Mouse (Mus musculus): Measurements from ENCODE around the gene Selplg. TPM values are rescaled to one million over a fixed set of nuclear protein-coding genes. Genes with fewer than 3 reads are reported as not detected.

The Selplg gene
- polyA plus RNA-seq, 1 experiment from 2014 or later: 0.82 TPM

GRCm38 (mm10) chr5:113768806-113769205, 63.6 kb downstream of the Selplg start:
- 93% methylated on average over 8 of the region's 8 CpGs for WGBS
- Histone ChIP-seq H3K36me3 (replicated peaks) (peaks cover 61% of the 10 kb centered on the region), H3K4me3 (no peak overlapping the region; the same call in 1 of the 2 replicates), H3K9me3 (no peaks in the 10 kb centered on the region), H3K27me3 (ENCODE audit: poor library complexity, severe bottlenecking) (no peaks in the 10 kb centered on the region), H3K4me1 (peaks cover 35% of the 10 kb centered on the region), H3K27ac (no peak overlapping the region)
- DNase-seq (ENCODE audit: extremely low spot score, low spot score): no peak

Other genes with a start within 250 kb of the Selplg start
- gene Cmklr1, start 182.2 kb downstream of the Selplg start, polyA plus RNA-seq (2016; fragmentation: Nextera tagmentation; extraction: Ambion mirVana): 0.32 and 0.98 TPM in 2 replicates
- not detected in 2 replicates for gene 1700069L16Rik, start 107.9 kb downstream of the Selplg start, polyA plus RNA-seq (2016; fragmentation: Nextera tagmentation; extraction: Ambion mirVana)
- gene Ficd, start 96.8 kb downstream of the Selplg start, polyA plus RNA-seq (2016; fragmentation: Nextera tagmentation; extraction: Ambion mirVana): 2.9 and 4.9 TPM in 2 replicates
- gene Sart3, start 60.1 kb downstream of the Selplg start, polyA plus RNA-seq (2016; fragmentation: Nextera tagmentation; extraction: Ambion mirVana): 74.6 and 78.3 TPM in 2 replicates
- gene Iscu, start 59.9 kb downstream of the Selplg start, polyA plus RNA-seq (2016; fragmentation: Nextera tagmentation; extraction: Ambion mirVana): 102 and 106 TPM in 2 replicates
- gene Tmem119, start 32.1 kb downstream of the Selplg start, polyA plus RNA-seq (2016; fragmentation: Nextera tagmentation; extraction: Ambion mirVana): 28.8 and 36.2 TPM in 2 replicates
- gene Coro1c, start 76.1 kb upstream of the Selplg start, polyA plus RNA-seq (2016; fragmentation: Nextera tagmentation; extraction: Ambion mirVana): 209 and 210 TPM in 2 replicates
- gene Ssh1, start 161.2 kb upstream of the Selplg start, polyA plus RNA-seq (2016; fragmentation: Nextera tagmentation; extraction: Ambion mirVana): 13.9 and 17.5 TPM in 2 replicates
- gene Dao, start 171.1 kb upstream of the Selplg start, polyA plus RNA-seq (2016; fragmentation: Nextera tagmentation; extraction: Ambion mirVana): not detected in 2 replicates
- gene Usp30, start 232.8 kb upstream of the Selplg start, polyA plus RNA-seq (2016; fragmentation: Nextera tagmentation; extraction: Ambion mirVana): 12.4 and 12.7 TPM in 2 replicates

All from forebrain, embryonic 10.5 days (tissue).